Mouse (Mus musculus) lung, postnatal 0 days (tissue): ENCODE data around the gene Cd37. TPM values are rescaled to one million over a fixed set of nuclear protein-coding genes. Genes with fewer than 3 reads are reported as not detected.

Experiments
- ATAC-seq: fragments of 200-750 bp; cut with Nextera tagmentation; 2 replicates; pipeline ENCODE4 v1.8.0; 2017; ENCODE audit warnings: moderate library complexity
- DNase-seq: peaks from one replicate; pipeline ENCODE4 v3.0.0-alpha.2; 2016; ENCODE audit warnings: low spot score
- H3K27ac ChIP-seq: fragments of 300-500 bp; sonication (generic); 2 replicates; pipeline ENCODE4 v1.5.1; 2014; ENCODE audit warnings: antibody characterized with exemption, mild to moderate bottlenecking, low read length, mixed read lengths
- H3K27me3 ChIP-seq: fragments of 300-500 bp; sonication (generic); replicated peaks from 2 replicates; pipeline ENCODE4 v1.6.1; 2014; ENCODE audit warnings: low read length, mixed read lengths; ENCODE audit not compliant: insufficient read depth
- H3K36me3 ChIP-seq: fragments of 300-500 bp; sonication (generic); 2 replicates; pipeline ENCODE4 v1.6.1; 2014; ENCODE audit warnings: low read length, mixed read lengths; ENCODE audit not compliant: insufficient read depth
- H3K4me1 ChIP-seq: fragments of 300-500 bp; sonication (generic); 2 replicates; pipeline ENCODE4 v1.6.1; 2014; ENCODE audit warnings: antibody characterized with exemption, low read depth, low read length, mixed read lengths; ENCODE audit not compliant: insufficient read depth
- H3K4me2 ChIP-seq: fragments of 300-500 bp; sonication (generic); replicated peaks from 2 replicates; pipeline ENCODE4 v1.6.1; 2014; ENCODE audit warnings: low read depth, mild to moderate bottlenecking, low read length, moderate library complexity, mixed read lengths
- H3K4me3 ChIP-seq: fragments of 300-500 bp; sonication (generic); 2 replicates; pipeline ENCODE4 v1.5.1; 2014; ENCODE audit warnings: low read depth, low read length
- H3K9ac ChIP-seq: fragments of 300-500 bp; sonication (generic); replicated peaks from 2 replicates; pipeline ENCODE4 v1.6.1; 2014; ENCODE audit warnings: low read depth, mild to moderate bottlenecking
- H3K9me3 ChIP-seq: fragments of 300-500 bp; sonication (generic); 2 replicates; pipeline ENCODE4 v1.6.1; 2016; ENCODE audit warnings: low read length, mixed read lengths
- CTCF ChIP-seq: IDR thresholded peaks from 2 replicates; pipeline ENCODE4 v1.5.1; 2016; ENCODE audit warnings: antibody characterized with exemption, mild to moderate bottlenecking
- EP300 ChIP-seq: IDR thresholded peaks from 2 replicates; pipeline ENCODE4 v1.6.1; 2016; ENCODE audit warnings: antibody characterized with exemption, mild to moderate bottlenecking, control low read depth
- WGBS: fragments of 180-500 bp; shearing (Covaris S2); extraction: QIAGEN DNeasy Blood & Tissue Kit; methylation state at CpG from one replicate; pipeline ENCODE4 v1.1.7; 2014; 5-methylcytosine and 5-hydroxymethylcytosine counted together
- polyA plus RNA-seq: library from polyadenylated mRNA; unstranded; fragments of >200 nt; fragmentation: Nextera tagmentation; extraction: Ambion mirVana; gene quantifications from 2 replicates; pipeline ENCODE4 v1.2.1, GENCODE M21; 2015

Gene Cd37
- polyA plus RNA-seq, 1 experiment from 2014 or later, result 9.1 TPM

- DNase-seq (peak; percentile 66), ATAC-seq (peak; percentile 39; the same call in 1 of the 2 replicates)
- H3K4me1 ChIP-seq, result peaks cover 13% of the 10 kb centered on the region; the same call in 1 of the 2 replicates
- H3K36me3 ChIP-seq, result 0 out of 2 replicates have a peak, but pooled peaks cover 6% of the 10 kb centered on the region
- no peaks in the 10 kb centered on the region for H3K9me3 ChIP-seq
- TF ChIP-seq EP300 (no peak), CTCF (no peak)
- H3K4me2 ChIP-seq, result peak overlapping the region; percentile 51
- H3K9ac ChIP-seq, result no peak overlapping the region
- 41% methylated on average over 17 of the region's 17 CpGs for WGBS
- peak overlapping the region; percentile 47 for H3K27ac ChIP-seq
- peak overlapping the region; percentile 24 for H3K4me3 ChIP-seq
- H3K27me3 ChIP-seq, result no peaks in the 10 kb centered on the region
Measured at GRCm38 (mm10) chr7:45235656-45236180, 3.2 kb downstream of the Cd37 start.

- H3K4me3 ChIP-seq, result peak overlapping the region; percentile 24
- H3K9ac ChIP-seq, result no peak overlapping the region
- peak overlapping the region; percentile 47 for H3K27ac ChIP-seq
- WGBS, result 6% methylated on average over 21 of the region's 21 CpGs
- H3K9me3 ChIP-seq, result no peaks in the 10 kb centered on the region
- peaks cover 13% of the 10 kb centered on the region; the same call in 1 of the 2 replicates for H3K4me1 ChIP-seq
- H3K4me2 ChIP-seq, result peak overlapping the region; percentile 51
- TF ChIP-seq CTCF (0 out of 2 replicates have a peak, but pooled peaks have one; percentile 20), EP300 (no peak)
- DNase-seq (peak; percentile 89), ATAC-seq (peak; percentile 78)
- 0 out of 2 replicates have a peak, but pooled peaks cover 6% of the 10 kb centered on the region for H3K36me3 ChIP-seq
- no peaks in the 10 kb centered on the region for H3K27me3 ChIP-seq
Measured at GRCm38 (mm10) chr7:45234922-45235571, 3.9 kb downstream of the Cd37 start.

DNA sequence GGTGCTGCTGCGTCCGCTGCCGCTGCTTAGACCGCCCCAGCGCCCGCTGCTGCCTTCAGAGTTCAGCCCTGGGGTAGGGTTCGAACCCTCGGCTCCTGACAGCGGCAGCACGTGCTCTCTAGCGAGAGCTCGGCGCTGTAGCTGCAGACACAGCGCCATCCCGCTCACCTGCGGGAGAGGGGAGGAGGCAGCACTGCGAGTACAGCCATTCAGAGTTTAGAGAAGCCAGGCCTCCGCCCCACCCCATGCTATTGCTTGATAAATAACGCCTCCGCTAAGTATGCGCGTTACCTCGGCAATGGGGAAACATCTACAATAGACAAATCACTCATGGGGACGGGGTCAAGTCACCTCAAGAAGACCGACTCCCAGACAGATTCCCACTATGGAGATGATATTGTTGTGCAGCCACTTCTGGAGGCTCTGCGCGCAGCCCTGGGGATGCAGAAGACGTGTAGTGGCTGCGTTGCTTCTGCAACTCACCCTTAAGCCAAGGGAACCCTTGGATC is 4.5 kb downstream of the Cd37 start:
- WGBS, result 21% methylated on average over 29 of the region's 29 CpGs
- peak overlapping the region; percentile 51 for H3K4me2 ChIP-seq
- DNase-seq, result peak; percentile 49
- H3K36me3 ChIP-seq, result 0 out of 2 replicates have a peak, but pooled peaks cover 6% of the 10 kb centered on the region
- no peaks in the 10 kb centered on the region for H3K27me3 ChIP-seq
- peak; percentile 33 for ATAC-seq
- H3K9me3 ChIP-seq, result no peaks in the 10 kb centered on the region
- TF ChIP-seq CTCF, result no peak
- no peak for TF ChIP-seq EP300
- no peak overlapping the region for H3K27ac ChIP-seq
- H3K4me3 ChIP-seq, result no peak overlapping the region; the same call in 1 of the 2 replicates
- no peak overlapping the region for H3K9ac ChIP-seq
- peaks cover 13% of the 10 kb centered on the region; the same call in 1 of the 2 replicates for H3K4me1 ChIP-seq

- Histone ChIP-seq H3K4me2 (peak overlapping the region; percentile 51), H3K4me3 (no peak overlapping the region), H3K27me3 (no peaks in the 10 kb centered on the region), H3K9ac (no peak overlapping the region), H3K9me3 (no peaks in the 10 kb centered on the region), H3K4me1 (peaks cover 13% of the 10 kb centered on the region; the same call in 1 of the 2 replicates), H3K36me3 (0 out of 2 replicates have a peak, but pooled peaks cover 9% of the 10 kb centered on the region), H3K27ac (no peak overlapping the region)
- TF ChIP-seq CTCF (no peak), EP300 (no peak)
- DNase-seq, result no peak
- ATAC-seq, result no peak
- 33% methylated on average over 20 of the region's 20 CpGs for WGBS
Measured at GRCm38 (mm10) chr7:45233580-45234332, 5.2 kb downstream of the Cd37 start.

GRCm38 (mm10) chr7:45232716-45233465 is 6.0 kb downstream of the Cd37 start:
- H3K9me3 ChIP-seq, result no peaks in the 10 kb centered on the region
- TF ChIP-seq EP300, result no peak
- ATAC-seq, result no peak
- WGBS, result 53% methylated on average over 13 of the region's 13 CpGs
- DNase-seq, result no peak
- no peak overlapping the region for H3K9ac ChIP-seq
- H3K36me3 ChIP-seq, result 0 out of 2 replicates have a peak, but pooled peaks cover 12% of the 10 kb centered on the region
- H3K4me2 ChIP-seq, result no peak overlapping the region
- H3K4me1 ChIP-seq, result peaks cover 13% of the 10 kb centered on the region; the same call in 1 of the 2 replicates
- H3K27me3 ChIP-seq, result no peaks in the 10 kb centered on the region
- no peak overlapping the region for H3K4me3 ChIP-seq
- no peak overlapping the region for H3K27ac ChIP-seq
